ENCODE assay signal across 23 mouse cellular contexts in genomic region chr8:9048116-9048515, GRCm38 (mm10).
DNase-seq lines count a peak whose midpoint lies in the region; ATAC-seq and TF ChIP-seq lines count a peak whose summit lies in the region.
"Had no signal": no experiment of that assay in that cellular context is flagged by ENCODE, and none has a peak within 500 bp of the region (broad histone marks: within the 10 kb centered on the region; RNA-seq: fewer than 3 reads in every experiment).

No protein-coding gene starts in this region.

- peak; percentile 28 for DNase-seq in embryo, embryonic 10 days (ENCODE audit: low spot score)
- no peak for DNase-seq in embryo, embryonic 11 days
- no peak for DNase-seq in heart, postnatal 4 days
- DNase-seq in midbrain, embryonic 11.5 days (ENCODE audit: low spot score, missing footprints), result no peak
- DNase-seq in hindbrain, postnatal 0 days (ENCODE audit: low spot score), result peak; percentile 30
- DNase-seq in right cerebral cortex, adult 18-20 months, result no peak
- DNase-seq: adrenal gland, postnatal 10 days; cerebellum, adult 2 months; cerebellum, postnatal 25 days; gastrocnemius, postnatal 10 days; kidney, adult 8-10 months; kidney, postnatal 10 days; left cerebral cortex, postnatal 4 days; lung, embryonic 14.5 days; right cerebral cortex, postnatal 4 days; thymus, postnatal 25 days had no signal

- 41% methylated on average over 14 of the region's 14 CpGs for WGBS in heart, embryonic 13.5 days
- WGBS in midbrain, embryonic 13.5 days, result 67% methylated on average over 14 of the region's 14 CpGs
- WGBS in midbrain, embryonic 11.5 days, result 88% methylated on average over 14 of the region's 14 CpGs
- 55% methylated on average over 14 of the region's 14 CpGs for WGBS in hindbrain, postnatal 0 days

- H3K4me3 ChIP-seq in heart, embryonic 13.5 days, result no peak overlapping the region
- no peak overlapping the region for H3K4me3 ChIP-seq in midbrain, embryonic 13.5 days (replicated peaks)
- no peak overlapping the region for H3K4me3 ChIP-seq in midbrain, embryonic 11.5 days (ENCODE audit: low read depth, low read length)
- no peak overlapping the region for H3K4me3 ChIP-seq in hindbrain, postnatal 0 days (ENCODE audit: low read length)
- H3K4me3 ChIP-seq: forebrain, embryonic 13.5 days; limb, embryonic 15.5 days; stomach, embryonic 15.5 days had no signal

- H3K27ac ChIP-seq in heart, embryonic 13.5 days (replicated peaks), result no peak overlapping the region
- no peak overlapping the region for H3K27ac ChIP-seq in midbrain, embryonic 13.5 days
- H3K27ac ChIP-seq in midbrain, embryonic 11.5 days (ENCODE audit: low read depth, low read length), result no peak overlapping the region
- no peak overlapping the region for H3K27ac ChIP-seq in hindbrain, postnatal 0 days
- H3K27ac ChIP-seq: forebrain, embryonic 13.5 days; limb, embryonic 15.5 days; liver, embryonic 14.5 days; stomach, embryonic 15.5 days had no signal

- peak overlapping the region; percentile 24 for H3K4me2 ChIP-seq in heart, embryonic 13.5 days
- no peak overlapping the region for H3K4me2 ChIP-seq in midbrain, embryonic 13.5 days (replicated peaks)
- no peak overlapping the region for H3K4me2 ChIP-seq in midbrain, embryonic 11.5 days
- no peak overlapping the region for H3K4me2 ChIP-seq in hindbrain, postnatal 0 days (ENCODE audit: low read depth, low read length)
- H3K4me2 ChIP-seq: forebrain, embryonic 13.5 days; limb, embryonic 15.5 days; lung, embryonic 14.5 days; stomach, embryonic 15.5 days had no signal

- H3K4me1 ChIP-seq in heart, embryonic 13.5 days, result peaks cover 40% of the 10 kb centered on the region
- H3K4me1 ChIP-seq in midbrain, embryonic 13.5 days (replicated peaks), result no peaks in the 10 kb centered on the region
- H3K4me1 ChIP-seq in midbrain, embryonic 11.5 days (ENCODE audit: control insufficient read depth, insufficient read depth, low read length), result no peaks in the 10 kb centered on the region
- no peaks in the 10 kb centered on the region for H3K4me1 ChIP-seq in hindbrain, postnatal 0 days (ENCODE audit: insufficient read depth, low read length)
- H3K4me1 ChIP-seq: forebrain, embryonic 13.5 days; limb, embryonic 15.5 days had no signal

- H3K27me3 ChIP-seq in heart, embryonic 13.5 days (replicated peaks), result peaks cover 5% of the 10 kb centered on the region; the same call in 1 of the 2 replicates
- no peaks in the 10 kb centered on the region for H3K27me3 ChIP-seq in midbrain, embryonic 13.5 days
- no peaks in the 10 kb centered on the region for H3K27me3 ChIP-seq in midbrain, embryonic 11.5 days (ENCODE audit: control insufficient read depth, insufficient read depth, low read length)
- H3K27me3 ChIP-seq in hindbrain, postnatal 0 days (ENCODE audit: insufficient read depth, low read length), result no peaks in the 10 kb centered on the region
- H3K27me3 ChIP-seq: forebrain, embryonic 13.5 days; limb, embryonic 15.5 days; stomach, embryonic 15.5 days had no signal

- no peak overlapping the region for H3K9ac ChIP-seq in heart, embryonic 13.5 days
- no peak overlapping the region for H3K9ac ChIP-seq in midbrain, embryonic 13.5 days (replicated peaks)
- H3K9ac ChIP-seq in midbrain, embryonic 11.5 days (ENCODE audit: low read length), result no peak overlapping the region
- no peak overlapping the region for H3K9ac ChIP-seq in hindbrain, postnatal 0 days (replicated peaks; ENCODE audit: low read length)
- H3K9ac ChIP-seq: forebrain, embryonic 13.5 days; limb, embryonic 15.5 days; liver, embryonic 14.5 days; lung, embryonic 14.5 days; stomach, embryonic 15.5 days had no signal

- H3K36me3 ChIP-seq in heart, embryonic 13.5 days, result no peaks in the 10 kb centered on the region
- no peaks in the 10 kb centered on the region for H3K36me3 ChIP-seq in midbrain, embryonic 13.5 days
- no peaks in the 10 kb centered on the region for H3K36me3 ChIP-seq in midbrain, embryonic 11.5 days (ENCODE audit: control insufficient read depth, insufficient read depth, low read length)
- no peaks in the 10 kb centered on the region for H3K36me3 ChIP-seq in hindbrain, postnatal 0 days (ENCODE audit: insufficient read depth, low read length)
- H3K36me3 ChIP-seq: limb, embryonic 15.5 days; stomach, embryonic 15.5 days had no signal

- ATAC-seq in heart, embryonic 13.5 days (ENCODE audit: extremely low read depth, insufficient number of reproducible peaks, low FRiP score, low TSS enrichment), result no peak
- 0 out of 2 replicates have a peak, but pooled peaks have one; percentile 20 for ATAC-seq in midbrain, embryonic 13.5 days
- ATAC-seq in midbrain, embryonic 11.5 days (ENCODE audit: low FRiP score), result no peak
- no peak for ATAC-seq in hindbrain, postnatal 0 days
- ATAC-seq: forebrain, embryonic 13.5 days; inflammation-experienced regulatory T-cells, adult 6 months had no signal

- H3K9me3 ChIP-seq in heart, embryonic 13.5 days, result no peaks in the 10 kb centered on the region
- no peaks in the 10 kb centered on the region for H3K9me3 ChIP-seq in midbrain, embryonic 13.5 days
- H3K9me3 ChIP-seq in midbrain, embryonic 11.5 days (ENCODE audit: control insufficient read depth, low read length), result no peaks in the 10 kb centered on the region
- no peaks in the 10 kb centered on the region for H3K9me3 ChIP-seq in hindbrain, postnatal 0 days (ENCODE audit: low read length)
- H3K9me3 ChIP-seq: forebrain, embryonic 13.5 days; limb, embryonic 15.5 days; stomach, embryonic 15.5 days had no signal

- no peak for TF ChIP-seq CTCF in hindbrain, postnatal 0 days (IDR thresholded peaks at IDR 0.05; ENCODE audit: low read depth)

Comparison
In these comparisons a context has a peak if more than half of its experiments do, and no peak if none do; other contexts are left out.
1. DNase-seq: peak in embryo, embryonic 10 days (single experiment) and hindbrain, postnatal 0 days (single experiment); none in embryo, embryonic 11 days (single experiment), heart, postnatal 4 days (single experiment), midbrain, embryonic 11.5 days (single experiment) and right cerebral cortex, adult 18-20 months (single experiment).